Mouse (Mus musculus) lung, embryonic 14.5 days (tissue): Measurements from ENCODE around the gene Olfr58. TPM values are rescaled to one million over a fixed set of nuclear protein-coding genes. Genes with fewer than 3 reads are reported as not detected.
"Not testable (repeated sequence)": the region's sequence is repeated elsewhere in the genome, so short reads cannot be mapped to it uniquely, and the experiment has no call there.

Experiments used
- ATAC-seq: fragments of 200-750 bp; cut with Nextera tagmentation; 2 replicates; pipeline ENCODE4 v1.8.0; 2017; ENCODE audit warnings: mild to moderate bottlenecking, moderate TSS enrichment, moderate library complexity; ENCODE audit not compliant: insufficient read depth
- DNase-seq: peaks from one replicate; pipeline ENCODE4 v3.0.0-alpha.2; 2015
- H3K27ac ChIP-seq: fragments of 300-500 bp; sonication (generic); 2 replicates; pipeline ENCODE4 v1.5.1; 2014; ENCODE audit warnings: low read depth, mild to moderate bottlenecking, moderate library complexity
- H3K27me3 ChIP-seq: fragments of 300-500 bp; sonication (generic); 2 replicates; pipeline ENCODE4 v1.6.1; 2014; ENCODE audit warnings: low read length, control low read depth; ENCODE audit not compliant: insufficient read depth
- H3K36me3 ChIP-seq: fragments of 300-500 bp; sonication (generic); 2 replicates; pipeline ENCODE4 v1.6.1; 2014; ENCODE audit warnings: control low read depth; ENCODE audit not compliant: insufficient read depth
- H3K4me1 ChIP-seq: fragments of 300-500 bp; sonication (generic); 2 replicates; pipeline ENCODE4 v1.6.1; 2014; ENCODE audit warnings: antibody characterized with exemption, control low read depth; ENCODE audit not compliant: insufficient read depth
- H3K4me2 ChIP-seq: fragments of 300-500 bp; sonication (generic); 2 replicates; pipeline ENCODE4 v1.6.1; 2014; ENCODE audit warnings: mild to moderate bottlenecking
- H3K4me3 ChIP-seq: fragments of 300-500 bp; sonication (generic); 2 replicates; pipeline ENCODE4 v1.5.1; 2014; ENCODE audit warnings: low read depth, low read length
- H3K9ac ChIP-seq: fragments of 300-500 bp; sonication (generic); 2 replicates; pipeline ENCODE4 v1.6.1; 2014
- H3K9me3 ChIP-seq: fragments of 300-500 bp; sonication (generic); 2 replicates; pipeline ENCODE4 v1.6.1; 2016; ENCODE audit warnings: low read depth, low read length, control low read depth
- CTCF ChIP-seq: IDR thresholded peaks from 2 replicates; pipeline ENCODE4 v1.5.1; 2016; ENCODE audit warnings: antibody characterized with exemption, low read depth
- WGBS: fragments of 180-500 bp; shearing (Covaris S2); extraction: QIAGEN DNeasy Blood & Tissue Kit; methylation state at CpG from one replicate; pipeline ENCODE4 v1.1.7; 2014; 5-methylcytosine and 5-hydroxymethylcytosine counted together
- polyA plus RNA-seq: library from polyadenylated mRNA; unstranded; fragments of >200 nt; fragmentation: Nextera tagmentation; extraction: Ambion mirVana; gene quantifications from 2 replicates; pipeline ENCODE4 v1.2.1, GENCODE M21; 2014

Gene Olfr58
- polyA plus RNA-seq, result not detected in 2 replicates

DNA sequence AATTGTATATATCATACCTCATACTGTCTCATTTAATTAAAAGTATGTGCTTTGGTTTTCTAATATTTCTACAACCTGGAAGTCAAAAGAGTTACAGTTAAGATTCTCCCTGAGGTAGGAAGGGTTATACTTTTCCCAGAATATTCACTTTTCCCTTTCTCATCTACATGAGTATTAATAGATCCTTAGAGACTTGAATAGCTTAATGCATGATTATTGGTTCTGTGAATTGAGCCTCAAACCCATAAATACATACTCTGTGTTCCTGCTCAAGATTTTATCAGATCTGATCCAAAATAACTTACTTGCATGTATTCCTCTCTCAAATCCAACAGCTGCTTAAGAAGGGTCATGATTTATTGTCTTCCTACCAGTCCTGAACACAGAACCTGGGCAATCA is at the start of gene Olfr58:
Gene Olfr58 (plus strand): TSS at position 301 of the 400 bp plus-strand sequence.
- no peak for TF ChIP-seq CTCF
- Histone ChIP-seq H3K4me2 (no peak within 1 kb of the TSS), H3K4me1 (no peaks in the 10 kb centered on the region), H3K27me3 (no peaks in the 10 kb centered on the region), H3K9ac (no peak within 1 kb of the TSS), H3K36me3 (no peaks in the 10 kb centered on the region), H3K9me3 (no peaks in the 10 kb centered on the region), H3K4me3 (no peak within 1 kb of the TSS), H3K27ac (no peak within 1 kb of the TSS)
- DNase-seq (no peak), ATAC-seq (no peak)

DNA sequence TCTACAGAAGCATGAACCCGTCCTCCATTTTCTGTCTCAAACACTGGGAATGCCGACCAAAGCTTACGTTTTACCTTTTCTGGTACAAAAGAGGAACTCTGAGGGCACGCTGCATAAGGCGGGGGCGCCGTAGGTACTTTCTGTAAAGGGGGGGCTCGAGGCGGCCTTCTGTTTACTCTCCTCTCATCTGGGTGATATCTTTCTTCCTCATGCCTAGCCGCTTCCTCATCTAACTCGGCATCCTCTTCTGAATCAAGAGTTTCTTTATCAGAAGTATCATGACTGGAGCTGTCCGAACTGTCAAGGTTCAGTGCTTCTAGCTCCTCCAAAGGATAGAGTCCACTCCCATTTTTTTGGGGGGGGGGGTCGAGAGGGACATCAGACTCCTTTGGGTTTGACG is 10.9 kb upstream of the Olfr58 start:
- H3K36me3 ChIP-seq, result no peaks in the 10 kb centered on the region
- no peak overlapping the region for H3K4me3 ChIP-seq
- H3K27ac ChIP-seq, result no peak overlapping the region
- no peak for TF ChIP-seq CTCF
- H3K9me3 ChIP-seq, result peaks cover 5% of the 10 kb centered on the region; the same call in 1 of the 2 replicates
- H3K9ac ChIP-seq, result no peak overlapping the region
- ATAC-seq (no peak), DNase-seq (no peak)
- no peak overlapping the region for H3K4me2 ChIP-seq
- no peaks in the 10 kb centered on the region for H3K27me3 ChIP-seq
- 87% methylated on average over 14 of the region's 14 CpGs for WGBS
- H3K4me1 ChIP-seq, result no peaks in the 10 kb centered on the region

- no peaks in the 10 kb centered on the region for H3K27me3 ChIP-seq
Measured at GRCm38 (mm10) chr9:19769701-19770100, 10.4 kb upstream of the Olfr58 start.

DNA sequence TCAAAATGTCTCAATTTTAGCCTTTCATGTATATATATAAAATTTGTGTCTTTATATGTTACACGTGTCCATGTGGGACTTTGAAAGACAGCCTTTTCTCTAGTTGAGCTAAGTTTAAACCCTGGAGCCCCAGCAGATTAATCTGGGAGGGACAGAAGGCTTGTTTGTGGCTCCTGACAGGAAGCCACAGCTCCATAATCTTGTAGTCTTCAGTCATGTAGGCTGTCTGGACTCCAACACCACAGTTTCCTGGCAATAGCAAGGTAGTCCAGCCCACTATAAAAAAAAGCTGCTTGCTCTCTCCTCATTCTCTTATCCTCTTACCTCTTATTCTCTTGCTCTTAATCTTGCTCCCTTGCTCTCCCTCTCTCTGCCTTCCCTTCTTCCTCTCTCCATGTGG is 22.9 kb downstream of the Olfr58 start:
- no peak for TF ChIP-seq CTCF
- H3K4me2 ChIP-seq, result no peak overlapping the region
- H3K4me1 ChIP-seq, result no peaks in the 10 kb centered on the region
- WGBS, result 70% methylated on average over 1 of the region's 1 CpGs
- no peak overlapping the region for H3K27ac ChIP-seq
- no peak overlapping the region for H3K4me3 ChIP-seq
- ATAC-seq (no peak), DNase-seq (no peak)
- H3K9me3 ChIP-seq, result no peaks in the 10 kb centered on the region
- no peaks in the 10 kb centered on the region for H3K36me3 ChIP-seq
- H3K27me3 ChIP-seq, result no peaks in the 10 kb centered on the region
- H3K9ac ChIP-seq, result no peak overlapping the region

More at GRCm38 (mm10) chr9:19769701-19770100, 10.4 kb upstream of the Olfr58 start:
- H3K4me1 ChIP-seq, result no peaks in the 10 kb centered on the region
- DNase-seq (no peak), ATAC-seq (no peak)
- no peak overlapping the region for H3K4me2 ChIP-seq
- 89% methylated on average over 14 of the region's 14 CpGs for WGBS
- H3K9ac ChIP-seq, result no peak overlapping the region
- TF ChIP-seq CTCF, result no peak
- H3K27ac ChIP-seq, result no peak overlapping the region
- H3K36me3 ChIP-seq, result no peaks in the 10 kb centered on the region
- peaks cover 1% of the 10 kb centered on the region; the same call in 1 of the 2 replicates for H3K9me3 ChIP-seq
- H3K4me3 ChIP-seq, result no peak overlapping the region

- ATAC-seq, H3K4me2 ChIP-seq, DNase-seq, H3K9me3 ChIP-seq, H3K4me3 ChIP-seq, H3K27me3 ChIP-seq, H3K36me3 ChIP-seq, H3K9ac ChIP-seq, H3K27ac ChIP-seq, H3K4me1 ChIP-seq: not testable (repeated sequence)
- WGBS, result 59% methylated on average over 1 of the region's 1 CpGs
Measured at GRCm38 (mm10) chr9:19804606-19805005, 24.5 kb downstream of the Olfr58 start, which contains the start of gene Olfr859. Olfr859 (plus strand) TSS chr9:19804906.

Other genes with a start within 250 kb of the Olfr58 start
- not detected in 2 replicates for gene Olfr853, start 239.2 kb upstream of the Olfr58 start, polyA plus RNA-seq
- not detected in 2 replicates for gene Olfr854, start 212.9 kb upstream of the Olfr58 start, polyA plus RNA-seq
- gene Olfr855, start 197.7 kb upstream of the Olfr58 start, polyA plus RNA-seq, result not detected in 2 replicates
- 31.5 and 33.3 TPM in 2 replicates for gene Zfp317, start 158.2 kb upstream of the Olfr58 start, polyA plus RNA-seq
- not detected in 2 replicates for gene Olfr857, start 70.8 kb upstream of the Olfr58 start, polyA plus RNA-seq
- gene Olfr859, start 24.6 kb downstream of the Olfr58 start, polyA plus RNA-seq, result not detected in 2 replicates
- gene Olfr860, start 69.5 kb downstream of the Olfr58 start, polyA plus RNA-seq, result not detected in 2 replicates
- gene Olfr862, start 107.7 kb downstream of the Olfr58 start, polyA plus RNA-seq, result not detected in 2 replicates
- gene Olfr77, start 136.6 kb downstream of the Olfr58 start, polyA plus RNA-seq, result 0.24 and 0.25 TPM in 2 replicates
- not detected in 2 replicates for gene Olfr866, start 247.8 kb downstream of the Olfr58 start, polyA plus RNA-seq